Mouse (Mus musculus) lung, postnatal 0 days (tissue): Measurements from ENCODE around the gene D130043K22Rik.

Experiments
- CTCF ChIP-seq: IDR thresholded peaks from 2 replicates; pipeline ENCODE4 v1.5.1; 2016; ENCODE audit warnings: antibody characterized with exemption, mild to moderate bottlenecking
- EP300 ChIP-seq: IDR thresholded peaks from 2 replicates; pipeline ENCODE4 v1.6.1; 2016; ENCODE audit warnings: antibody characterized with exemption, mild to moderate bottlenecking, control low read depth

DNA sequence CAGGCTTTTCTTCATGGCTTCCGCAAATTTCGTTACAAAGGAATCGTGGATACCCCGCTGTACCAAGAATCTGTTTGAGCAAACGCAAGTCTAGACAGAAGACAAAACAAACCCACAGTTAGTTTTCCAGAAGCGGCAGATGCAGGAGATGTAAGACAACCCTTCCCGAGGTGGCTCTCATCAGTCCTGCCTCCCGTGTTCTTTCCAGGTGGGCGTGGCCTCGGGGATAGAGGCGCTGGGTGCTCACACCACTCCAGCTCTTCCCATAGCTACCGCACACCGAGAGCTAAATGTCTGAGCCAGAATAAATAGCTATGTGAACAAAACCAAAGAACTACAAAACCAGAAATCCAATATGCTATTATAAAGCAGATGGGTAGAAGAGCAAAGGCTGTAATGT is 70.9 kb downstream of the D130043K22Rik start:
- TF ChIP-seq CTCF (no peak), EP300 (no peak)
